Mouse (Mus musculus): ENCODE measurements around the gene Abhd8. TPM values are rescaled to one million over a fixed set of nuclear protein-coding genes. Genes with fewer than 3 reads are reported as not detected.
"Not testable (repeated sequence)": the region's sequence is repeated elsewhere in the genome, so short reads cannot be mapped to it uniquely, and the experiment has no call there.

Abhd8 gene
- polyA plus RNA-seq, 1 experiment: 73.6 TPM

DNA sequence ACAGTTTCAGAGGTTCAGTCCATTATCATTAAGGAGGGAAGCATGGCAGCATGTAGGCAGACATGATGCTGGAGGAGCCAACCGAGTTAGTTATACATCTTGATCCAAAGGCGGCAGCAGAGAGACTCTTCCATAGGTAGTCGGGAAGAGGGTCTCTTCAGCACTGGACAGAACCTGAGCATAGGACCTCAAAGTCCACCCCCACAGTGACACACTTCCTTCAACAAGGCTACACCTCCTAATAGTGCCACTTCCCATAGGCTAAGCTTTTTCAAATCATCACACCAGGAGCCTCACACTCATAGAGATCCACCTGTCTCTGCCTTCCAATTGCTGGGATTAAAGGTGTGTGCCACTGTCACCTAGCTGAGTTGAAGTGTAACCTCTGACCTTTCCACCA, 26.4 kb downstream of the Abhd8 start:
- Histone ChIP-seq H3K79me2 (ENCODE audit: control insufficient read depth, insufficient read depth) (no peaks in the 10 kb centered on the region), H3K79me3 (ENCODE audit: low read depth) (no peaks in the 10 kb centered on the region), H3ac (ENCODE audit: control insufficient read depth, insufficient read length, low read depth) (no peak overlapping the region), H3K36me3 (ENCODE audit: control insufficient read depth, insufficient read depth) (no peaks in the 10 kb centered on the region), H3K27me3 (ENCODE audit: control insufficient read depth, insufficient read depth, insufficient read length) (no peaks in the 10 kb centered on the region), H3K4me3 (ENCODE audit: insufficient read depth, poor library complexity, severe bottlenecking) (no peak overlapping the region)
- TF ChIP-seq MYOG (IDR thresholded peaks at IDR 0.05; ENCODE audit: control insufficient read depth, extremely low read depth, insufficient read length) (no peak), CEBPB (IDR thresholded peaks at IDR 0.05; ENCODE audit: low read depth) (no peak), MAX (IDR thresholded peaks at IDR 0.05) (no peak), MYOD1 (IDR thresholded peaks at IDR 0.05; ENCODE audit: control insufficient read depth, insufficient read length, low read depth) (no peak), FOSL1 (IDR thresholded peaks at IDR 0.05; ENCODE audit: insufficient read depth, low read length, poor library complexity, severe bottlenecking) (no peak), CTCF (IDR thresholded peaks at IDR 0.05; ENCODE audit: control insufficient read depth, insufficient read depth, insufficient read length) (no peak), USF1 (IDR thresholded peaks at IDR 0.05; ENCODE audit: low read depth) (no peak)

DNA sequence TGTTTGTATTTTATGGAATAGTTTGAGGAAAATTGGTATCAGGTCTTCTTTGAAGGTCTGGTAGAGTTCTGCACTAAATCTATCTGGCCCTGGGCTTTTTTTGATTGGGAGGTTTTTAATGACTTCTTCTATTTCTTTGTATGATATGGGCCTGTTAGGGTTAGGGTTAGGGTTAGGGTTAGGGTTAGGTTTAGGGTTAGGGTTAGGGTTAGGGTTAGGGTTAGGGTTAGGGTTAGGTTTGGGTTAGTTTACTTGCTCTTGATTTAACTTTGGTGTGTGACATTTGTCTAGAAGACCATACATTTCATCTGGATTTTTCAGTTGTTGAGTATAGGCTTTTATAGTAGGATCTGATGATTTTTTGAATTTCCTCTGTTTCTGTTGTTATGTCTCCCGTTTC, 30.5 kb downstream of the Abhd8 start:
- not testable (repeated sequence) for H3K27me3 ChIP-seq (ENCODE audit: control insufficient read depth, insufficient read depth, insufficient read length); H3ac ChIP-seq (ENCODE audit: control insufficient read depth, insufficient read length, low read depth); H3K79me3 ChIP-seq (ENCODE audit: low read depth); H3K4me3 ChIP-seq (ENCODE audit: insufficient read depth, poor library complexity, severe bottlenecking); H3K79me2 ChIP-seq (ENCODE audit: control insufficient read depth, insufficient read depth); H3K36me3 ChIP-seq (ENCODE audit: control insufficient read depth, insufficient read depth)

DNA sequence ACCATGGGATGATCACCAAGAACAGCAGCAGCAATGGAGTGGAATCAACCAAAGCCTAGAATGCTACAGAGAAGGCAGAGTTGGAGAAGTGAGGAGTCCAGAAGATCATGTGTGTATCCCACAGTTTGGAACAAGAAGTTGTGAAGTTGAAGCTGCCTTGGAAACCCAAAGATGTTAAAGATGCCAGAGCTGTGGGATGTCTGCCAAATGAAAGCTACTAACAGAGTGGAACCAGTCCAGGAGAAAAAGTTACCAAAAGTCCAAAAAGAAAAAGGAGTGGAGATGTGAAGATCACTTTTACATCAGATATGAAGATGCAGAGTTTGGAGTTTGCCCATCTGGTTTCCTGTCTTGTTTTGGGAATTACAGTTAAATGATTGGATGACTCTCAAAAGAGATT, 41.3 kb downstream of the Abhd8 start:
- TF ChIP-seq CEBPB (IDR thresholded peaks at IDR 0.05; ENCODE audit: low read depth) (no peak), MYOD1 (IDR thresholded peaks at IDR 0.05; ENCODE audit: control insufficient read depth, insufficient read length, low read depth) (no peak), MAX (IDR thresholded peaks at IDR 0.05) (no peak), MYOG (IDR thresholded peaks at IDR 0.05; ENCODE audit: control insufficient read depth, extremely low read depth, insufficient read length) (no peak), CTCF (IDR thresholded peaks at IDR 0.05; ENCODE audit: control insufficient read depth, insufficient read depth, insufficient read length) (no peak), FOSL1 (IDR thresholded peaks at IDR 0.05; ENCODE audit: insufficient read depth, low read length, poor library complexity, severe bottlenecking) (no peak), USF1 (IDR thresholded peaks at IDR 0.05; ENCODE audit: low read depth) (no peak)
- Histone ChIP-seq H3K36me3 (ENCODE audit: control insufficient read depth, insufficient read depth) (no peaks in the 10 kb centered on the region), H3K4me3 (ENCODE audit: insufficient read depth, poor library complexity, severe bottlenecking) (no peak overlapping the region), H3K27me3 (ENCODE audit: control insufficient read depth, insufficient read depth, insufficient read length) (no peaks in the 10 kb centered on the region), H3ac (ENCODE audit: control insufficient read depth, insufficient read length, low read depth) (no peak overlapping the region), H3K79me3 (ENCODE audit: low read depth) (no peaks in the 10 kb centered on the region), H3K79me2 (ENCODE audit: control insufficient read depth, insufficient read depth) (no peaks in the 10 kb centered on the region)

DNA sequence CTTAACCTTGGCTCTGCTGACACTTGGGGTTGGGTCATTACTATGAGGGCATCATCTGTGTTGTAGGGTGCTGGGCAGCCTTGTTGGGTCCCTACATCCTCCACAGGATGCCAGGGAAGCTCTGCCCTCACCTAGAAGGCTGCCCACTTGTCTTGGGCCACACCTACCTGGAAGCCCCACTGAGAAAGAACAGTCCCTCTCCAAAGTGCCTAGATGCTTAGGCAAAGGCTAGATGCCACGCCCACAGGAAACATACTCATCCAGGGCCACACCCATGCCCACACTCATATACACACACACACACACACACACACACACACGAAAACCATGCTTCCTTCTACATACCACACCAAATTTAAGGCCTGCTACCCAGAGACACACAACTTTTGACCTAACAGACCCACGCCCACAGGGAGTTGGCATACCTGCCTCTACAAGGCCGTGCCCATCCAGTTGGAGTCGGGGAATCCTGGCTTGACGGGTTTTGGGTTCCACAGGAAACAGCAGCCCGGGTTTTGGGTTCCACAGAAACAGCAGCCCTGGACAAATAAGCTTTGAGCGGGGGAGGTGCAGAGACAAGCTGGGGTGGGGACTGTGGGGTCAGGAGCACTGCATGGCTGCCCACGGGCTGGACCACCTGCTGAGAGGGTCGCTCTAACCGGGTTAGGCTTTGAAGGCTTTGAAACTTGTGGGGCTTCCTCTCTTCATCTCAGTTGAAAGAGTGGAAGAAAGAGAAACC, 51.8 kb downstream of the Abhd8 start:
- no peak overlapping the region for H3K4me3 ChIP-seq (ENCODE audit: insufficient read depth, poor library complexity, severe bottlenecking)
- H3K36me3 ChIP-seq (ENCODE audit: control insufficient read depth, insufficient read depth): peaks cover 29% of the 10 kb centered on the region
- TF ChIP-seq CTCF (IDR thresholded peaks at IDR 0.05; ENCODE audit: control insufficient read depth, insufficient read depth, insufficient read length) (no peak), MYOG (IDR thresholded peaks at IDR 0.05; ENCODE audit: control insufficient read depth, extremely low read depth, insufficient read length) (no peak), USF1 (IDR thresholded peaks at IDR 0.05; ENCODE audit: low read depth) (no peak), MYOD1 (IDR thresholded peaks at IDR 0.05; ENCODE audit: control insufficient read depth, insufficient read length, low read depth) (no peak)
- no peaks in the 10 kb centered on the region for H3K27me3 ChIP-seq (ENCODE audit: control insufficient read depth, insufficient read depth, insufficient read length)
- H3ac ChIP-seq (ENCODE audit: control insufficient read depth, insufficient read length, low read depth): no peak overlapping the region
- H3K79me3 ChIP-seq (ENCODE audit: low read depth): peaks cover 2% of the 10 kb centered on the region
- H3K79me2 ChIP-seq (ENCODE audit: control insufficient read depth, insufficient read depth): peaks cover 15% of the 10 kb centered on the region

DNA sequence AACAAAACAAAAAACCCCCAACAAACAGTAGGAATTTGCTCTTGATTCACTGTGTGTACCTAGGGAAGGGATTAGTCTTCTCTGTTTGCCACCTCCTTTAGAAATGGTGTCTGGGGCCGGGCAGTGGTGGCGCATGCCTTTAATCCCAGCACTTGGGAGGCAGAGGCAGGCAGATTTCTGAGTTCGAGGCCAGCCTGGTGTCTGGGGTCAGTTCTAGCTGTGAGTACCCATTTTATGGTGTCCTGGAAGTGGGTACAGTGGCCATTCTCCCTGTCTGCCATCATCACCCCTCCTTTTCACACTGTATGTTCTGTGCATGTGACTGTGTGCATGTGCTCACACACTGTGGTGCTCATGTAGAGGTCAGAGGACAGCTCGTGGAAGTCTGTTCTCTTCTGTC, 55.2 kb downstream of the Abhd8 start:
- no peaks in the 10 kb centered on the region for H3K27me3 ChIP-seq (ENCODE audit: control insufficient read depth, insufficient read depth, insufficient read length)
- H3K4me3 ChIP-seq (ENCODE audit: insufficient read depth, poor library complexity, severe bottlenecking): no peak overlapping the region
- H3K79me3 ChIP-seq (ENCODE audit: low read depth): peaks cover 6% of the 10 kb centered on the region
- no peak overlapping the region for H3ac ChIP-seq (ENCODE audit: control insufficient read depth, insufficient read length, low read depth)
- H3K36me3 ChIP-seq (ENCODE audit: control insufficient read depth, insufficient read depth): peaks cover 29% of the 10 kb centered on the region
- peaks cover 22% of the 10 kb centered on the region for H3K79me2 ChIP-seq (ENCODE audit: control insufficient read depth, insufficient read depth)
- TF ChIP-seq MYOD1 (IDR thresholded peaks at IDR 0.05; ENCODE audit: control insufficient read depth, insufficient read length, low read depth): no peak
- TF ChIP-seq MYOG (IDR thresholded peaks at IDR 0.05; ENCODE audit: control insufficient read depth, extremely low read depth, insufficient read length): no peak
- no peak for TF ChIP-seq USF1 (IDR thresholded peaks at IDR 0.05; ENCODE audit: low read depth)
- TF ChIP-seq CTCF (IDR thresholded peaks at IDR 0.05; ENCODE audit: control insufficient read depth, insufficient read depth, insufficient read length): no peak
- TF ChIP-seq FOSL1 (IDR thresholded peaks at IDR 0.05; ENCODE audit: insufficient read depth, low read length, poor library complexity, severe bottlenecking): no peak
- no peak for TF ChIP-seq MAX (IDR thresholded peaks at IDR 0.05)
- TF ChIP-seq CEBPB (IDR thresholded peaks at IDR 0.05; ENCODE audit: low read depth): no peak

DNA sequence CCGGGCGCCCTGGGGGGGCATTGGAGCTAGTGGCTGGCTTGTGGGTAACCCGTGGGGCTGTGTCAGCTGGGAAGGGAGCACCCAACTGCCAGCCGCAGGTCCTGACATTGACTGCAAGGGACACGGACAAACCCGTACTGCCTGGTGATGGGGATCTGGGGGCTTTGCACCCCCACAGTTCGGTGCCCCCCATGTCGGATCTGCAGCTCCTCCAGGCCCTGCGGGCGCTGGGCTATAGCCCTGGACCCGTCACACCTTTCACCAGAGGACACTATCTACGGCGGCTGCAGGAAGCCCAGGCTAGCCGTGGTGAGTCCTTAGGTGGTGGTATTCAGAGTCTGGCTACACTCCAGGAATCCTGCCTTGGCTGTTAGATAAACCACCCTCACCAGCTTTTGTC, 56.0 kb downstream of the Abhd8 start:
- TF ChIP-seq MAX (IDR thresholded peaks at IDR 0.05) (no peak), USF1 (IDR thresholded peaks at IDR 0.05; ENCODE audit: low read depth) (no peak), CEBPB (IDR thresholded peaks at IDR 0.05; ENCODE audit: low read depth) (no peak), MYOG (IDR thresholded peaks at IDR 0.05; ENCODE audit: control insufficient read depth, extremely low read depth, insufficient read length) (no peak), CTCF (IDR thresholded peaks at IDR 0.05; ENCODE audit: control insufficient read depth, insufficient read depth, insufficient read length) (no peak), FOSL1 (IDR thresholded peaks at IDR 0.05; ENCODE audit: insufficient read depth, low read length, poor library complexity, severe bottlenecking) (no peak), MYOD1 (IDR thresholded peaks at IDR 0.05; ENCODE audit: control insufficient read depth, insufficient read length, low read depth) (no peak)
- Histone ChIP-seq H3K27me3 (ENCODE audit: control insufficient read depth, insufficient read depth, insufficient read length) (no peaks in the 10 kb centered on the region), H3K36me3 (ENCODE audit: control insufficient read depth, insufficient read depth) (peaks cover 29% of the 10 kb centered on the region), H3K79me3 (ENCODE audit: low read depth) (peaks cover 6% of the 10 kb centered on the region), H3ac (ENCODE audit: control insufficient read depth, insufficient read length, low read depth) (no peak overlapping the region), H3K4me3 (ENCODE audit: insufficient read depth, poor library complexity, severe bottlenecking) (no peak overlapping the region), H3K79me2 (ENCODE audit: control insufficient read depth, insufficient read depth) (peaks cover 22% of the 10 kb centered on the region)

Other genes starting within 250 kb of the Abhd8 start
- gene Myo9b, start 190.9 kb downstream of the Abhd8 start, polyA plus RNA-seq (2012; fragmentation: generic; extraction: Trizol): 53.6 TPM
- 40.4 TPM for gene Haus8, start 190.7 kb downstream of the Abhd8 start, polyA plus RNA-seq (2012; fragmentation: generic; extraction: Trizol)
- 105 TPM for gene Use1, start 96.8 kb downstream of the Abhd8 start, polyA plus RNA-seq (2012; fragmentation: generic; extraction: Trizol)
- 11.2 TPM for gene Ocel1, start 92.4 kb downstream of the Abhd8 start, polyA plus RNA-seq (2012; fragmentation: generic; extraction: Trizol)
- 73.0 TPM for gene Nr2f6, start 81.7 kb downstream of the Abhd8 start, polyA plus RNA-seq (2012; fragmentation: generic; extraction: Trizol)
- 0.04 TPM for gene Ushbp1, start 67.9 kb downstream of the Abhd8 start, polyA plus RNA-seq (2012; fragmentation: generic; extraction: Trizol)
- gene Babam1, start 66.8 kb downstream of the Abhd8 start, polyA plus RNA-seq (2012; fragmentation: generic; extraction: Trizol): 118 TPM
- gene Ankle1, start 57.6 kb downstream of the Abhd8 start, polyA plus RNA-seq (2012; fragmentation: generic; extraction: Trizol): 6.3 TPM
- gene Mrpl34, start 1.3 kb upstream of the Abhd8 start, polyA plus RNA-seq (2012; fragmentation: generic; extraction: Trizol): 121 TPM
- gene Dda1, start 5.5 kb upstream of the Abhd8 start, polyA plus RNA-seq (2012; fragmentation: generic; extraction: Trizol): 104 TPM
- gene Ano8, start 22.3 kb upstream of the Abhd8 start, polyA plus RNA-seq (2012; fragmentation: generic; extraction: Trizol): 22.1 TPM
- 21.4 TPM for gene Gtpbp3, start 24.4 kb upstream of the Abhd8 start, polyA plus RNA-seq (2012; fragmentation: generic; extraction: Trizol)
- gene Plvap, start 48.1 kb upstream of the Abhd8 start, polyA plus RNA-seq (2012; fragmentation: generic; extraction: Trizol): 0.07 TPM
- 0.01 TPM for gene Ccdc194, start 62.1 kb upstream of the Abhd8 start, polyA plus RNA-seq (2012; fragmentation: generic; extraction: Trizol)
- 12.1 TPM for gene Bst2, start 73.8 kb upstream of the Abhd8 start, polyA plus RNA-seq (2012; fragmentation: generic; extraction: Trizol)
- gene Mvb12a, start 79.3 kb upstream of the Abhd8 start, polyA plus RNA-seq (2012; fragmentation: generic; extraction: Trizol): 70.7 TPM
- 0.18 TPM for gene Tmem221, start 95.2 kb upstream of the Abhd8 start, polyA plus RNA-seq (2012; fragmentation: generic; extraction: Trizol)
- gene Nxnl1, start 102.9 kb upstream of the Abhd8 start, polyA plus RNA-seq (2012; fragmentation: generic; extraction: Trizol): 0.02 TPM
- 57.5 TPM for gene Slc27a1, start 105.2 kb upstream of the Abhd8 start, polyA plus RNA-seq (2012; fragmentation: generic; extraction: Trizol)
- gene Pgls, start 128.5 kb upstream of the Abhd8 start, polyA plus RNA-seq (2012; fragmentation: generic; extraction: Trizol): 231 TPM
- 2.4 TPM for gene Fam129c, start 134.0 kb upstream of the Abhd8 start, polyA plus RNA-seq (2012; fragmentation: generic; extraction: Trizol)
- gene Colgalt1, start 147.3 kb upstream of the Abhd8 start, polyA plus RNA-seq (2012; fragmentation: generic; extraction: Trizol): 72.3 TPM
- 1.5 TPM for gene Unc13a, start 208.1 kb upstream of the Abhd8 start, polyA plus RNA-seq (2012; fragmentation: generic; extraction: Trizol)
- 1.2 TPM for gene Jak3, start 212.6 kb upstream of the Abhd8 start, polyA plus RNA-seq (2012; fragmentation: generic; extraction: Trizol)
- 0.14 TPM for gene Insl3, start 225.6 kb upstream of the Abhd8 start, polyA plus RNA-seq (2012; fragmentation: generic; extraction: Trizol)
- gene B3gnt3, start 238.1 kb upstream of the Abhd8 start, polyA plus RNA-seq (2012; fragmentation: generic; extraction: Trizol): 0.02 TPM

All from C2C12 (cell line).